Comparison of ENCODE assay signal across 8 mouse cellular contexts in genomic region chr2:176708051-176708450, GRCm38 (mm10). TPM values are rescaled to one million over a fixed set of nuclear protein-coding genes. Genes with fewer than 3 reads are reported as not detected.
DNase-seq lines count a peak whose midpoint lies in the region; ATAC-seq and TF ChIP-seq lines count a peak whose summit lies in the region.
"Not testable (repeated sequence)": the region's sequence is repeated elsewhere in the genome, so short reads cannot be mapped to it uniquely, and the experiment has no call there.

Gm14305 (plus strand) TSS chr2:176708328.

- H3K9ac ChIP-seq in forebrain, embryonic 12.5 days, result peak within 1 kb of the TSS; percentile 38; the same call in 1 of the 2 replicates
- H3K9ac ChIP-seq in heart, embryonic 14.5 days (ENCODE audit: low read length), result peak within 1 kb of the TSS; percentile 66
- not testable (repeated sequence) for H3K9ac ChIP-seq in lung, postnatal 0 days (replicated peaks; ENCODE audit: low read depth)

- not testable (repeated sequence) for TF ChIP-seq EP300 in lung, postnatal 0 days (IDR thresholded peaks at IDR 0.05)

- H3K9me3 ChIP-seq in forebrain, embryonic 12.5 days; heart, embryonic 14.5 days (ENCODE audit: control insufficient read depth, low read length); lung, postnatal 0 days (ENCODE audit: low read length): not testable (repeated sequence)

- peak within 1 kb of the TSS; percentile 43 for H3K4me2 ChIP-seq in forebrain, embryonic 12.5 days
- peak within 1 kb of the TSS; percentile 38; the same call in 1 of the 2 replicates for H3K4me2 ChIP-seq in heart, embryonic 14.5 days (ENCODE audit: low read length)
- peak within 1 kb of the TSS; percentile 43 for H3K4me2 ChIP-seq in lung, postnatal 0 days (replicated peaks; ENCODE audit: low read depth, low read length)

- not testable (repeated sequence) for H3K27ac ChIP-seq in bone marrow macrophage, adult 2 months (ENCODE audit: insufficient read depth, low read depth, low read length); forebrain, embryonic 12.5 days; lung, postnatal 0 days (ENCODE audit: low read length)
- peak within 1 kb of the TSS in 1 of 2 experiments; percentile 56; a peak in 1 of 4 replicates for H3K27ac ChIP-seq in heart, embryonic 14.5 days (replicated peaks in 1 of 2; ENCODE audit: control insufficient read depth in 1 of 2, insufficient read depth in 1 of 2, low read depth in 2 of 2, low read length in 2 of 2)

- not testable (repeated sequence) for TF ChIP-seq CTCF in bone marrow macrophage, adult 2 months (IDR thresholded peaks at IDR 0.05; ENCODE audit: low read depth, low read length); lung, postnatal 0 days (IDR thresholded peaks at IDR 0.05)

- not testable (repeated sequence) for H3K4me1 ChIP-seq in bone marrow macrophage, adult 2 months (ENCODE audit: control insufficient read depth, insufficient read depth, low read length); forebrain, embryonic 12.5 days; heart, embryonic 14.5 days (ENCODE audit: control insufficient read depth in 2 of 2, insufficient read depth in 2 of 2, low read length in 2 of 2); lung, postnatal 0 days (ENCODE audit: insufficient read depth, low read depth, low read length)

- TF ChIP-seq POLR2A in bone marrow macrophage, adult 2 months (IDR thresholded peaks at IDR 0.05; ENCODE audit: borderline replicate concordance, low read depth, low read length), result not testable (repeated sequence)

- 13% methylated on average over 2 of the region's 6 CpGs for WGBS in forebrain, embryonic 12.5 days
- WGBS in heart, embryonic 14.5 days, result 0% methylated on average over 2 of the region's 6 CpGs
- WGBS in lung, postnatal 0 days, result 20% methylated on average over 1 of the region's 6 CpGs

- not testable (repeated sequence) for H3K27me3 ChIP-seq in forebrain, embryonic 12.5 days; heart, embryonic 14.5 days (ENCODE audit: control insufficient read depth, insufficient read depth, low read length); lung, postnatal 0 days (replicated peaks; ENCODE audit: insufficient read depth, low read length)

- DNase-seq in kidney, adult 8-10 months, result peak; percentile 35 to 45
- peak; percentile 36 to 51 for DNase-seq in left cerebral cortex, adult 9 months (ENCODE audit: low spot score in 2 of 2)
- DNase-seq in lung, postnatal 0 days (ENCODE audit: low spot score), result not testable (repeated sequence)
- DNase-seq in ovary, adult 18-20 months (ENCODE audit: low spot score), result peak; percentile 1
- DNase-seq in thymus, postnatal 25 days, result peak; percentile 20

- H3K4me3 ChIP-seq in bone marrow macrophage, adult 2 months (ENCODE audit: insufficient read depth, low read length), result peak within 1 kb of the TSS; percentile 64
- peak within 1 kb of the TSS; percentile 48 for H3K4me3 ChIP-seq in forebrain, embryonic 12.5 days (replicated peaks)
- peak within 1 kb of the TSS; percentile 44 to 63 for H3K4me3 ChIP-seq in heart, embryonic 14.5 days (ENCODE audit: control insufficient read depth in 1 of 2, insufficient read depth in 1 of 2, low read depth in 1 of 2, low read length in 2 of 2)
- peak within 1 kb of the TSS; percentile 35 for H3K4me3 ChIP-seq in lung, postnatal 0 days (ENCODE audit: low read depth, low read length)

- H3K36me3 ChIP-seq in forebrain, embryonic 12.5 days (replicated peaks); heart, embryonic 14.5 days (ENCODE audit: control insufficient read depth, insufficient read depth, low read length); lung, postnatal 0 days (ENCODE audit: insufficient read depth, low read length): not testable (repeated sequence)

- not testable (repeated sequence) for ATAC-seq in forebrain, embryonic 12.5 days (ENCODE audit: low FRiP score); heart, embryonic 14.5 days (ENCODE audit: insufficient number of reproducible peaks, insufficient read depth, low FRiP score, low read depth); lung, postnatal 0 days

RNA-seq across cellular contexts. Expression of gene Gm14305, which starts in this region (rescaled TPM):
- polyA plus RNA-seq in bone marrow macrophage, adult 2 months (2012; ENCODE audit: insufficient read depth, insufficient read length, missing spikeins), result 2.0 and 8.1 TPM in 2 replicates
- 30.3 and 33.8 TPM in 2 replicates for polyA plus RNA-seq in forebrain, embryonic 12.5 days (2016; fragmentation: Nextera tagmentation; extraction: Ambion mirVana)
- 23.7 and 26.9 TPM in 2 replicates for polyA plus RNA-seq in heart, embryonic 14.5 days (2014; fragmentation: Nextera tagmentation; extraction: Ambion mirVana)
- polyA plus RNA-seq in lung, postnatal 0 days (2015; fragmentation: Nextera tagmentation; extraction: Ambion mirVana), result 18.7 and 21.5 TPM in 2 replicates
